20 mouse cellular contexts compared by ENCODE assay signal in the genomic region with DNA sequence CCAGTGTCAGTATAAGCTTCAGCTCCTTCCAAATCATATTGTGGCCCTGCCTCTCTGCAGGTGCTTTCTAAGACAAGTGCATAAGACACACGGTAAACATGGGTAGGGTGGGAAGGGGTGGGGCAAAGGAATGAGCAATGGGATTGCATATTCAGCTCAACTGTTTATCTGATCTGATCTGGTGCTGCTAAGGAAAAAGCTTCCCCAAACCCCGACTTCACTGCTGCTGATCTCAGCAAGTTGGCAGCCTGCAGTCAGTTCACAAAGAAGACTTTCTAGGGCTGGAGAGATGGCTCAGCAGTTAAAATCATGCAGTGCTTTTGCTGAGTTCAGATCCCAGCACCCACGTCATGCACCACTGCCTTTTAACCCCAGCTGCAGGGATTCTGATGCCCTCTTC. TPM values are rescaled to one million over a fixed set of nuclear protein-coding genes. Genes with fewer than 3 reads are reported as not detected.
DNase-seq lines count a peak whose midpoint lies in the region; ATAC-seq and TF ChIP-seq lines count a peak whose summit lies in the region.
"Had no signal": no experiment of that assay in that cellular context is flagged by ENCODE, and none has a peak within 500 bp of the region (broad histone marks: within the 10 kb centered on the region; RNA-seq: fewer than 3 reads in every experiment).

No protein-coding gene starts in this region.

- H3K9me3 ChIP-seq in forebrain, embryonic 14.5 days (replicated peaks; ENCODE audit: control insufficient read depth, low read length) = no peaks in the 10 kb centered on the region
- no peaks in the 10 kb centered on the region for H3K9me3 ChIP-seq in forebrain, embryonic 16.5 days (ENCODE audit: control insufficient read depth, low read length)
- H3K9me3 ChIP-seq in midbrain, postnatal 0 days (ENCODE audit: low read length) = no peaks in the 10 kb centered on the region
- no peaks in the 10 kb centered on the region for H3K9me3 ChIP-seq in midbrain, embryonic 15.5 days
- H3K9me3 ChIP-seq in hindbrain, postnatal 0 days (ENCODE audit: low read length) = no peaks in the 10 kb centered on the region
- H3K9me3 ChIP-seq: heart, embryonic 10.5 days; limb, embryonic 10.5 days had no signal

- TF ChIP-seq CTCF in midbrain, postnatal 0 days (IDR thresholded peaks at IDR 0.05) = peak; percentile 34
- peak; percentile 24; the same call in 1 of the 2 replicates for TF ChIP-seq CTCF in hindbrain, postnatal 0 days (IDR thresholded peaks at IDR 0.05; ENCODE audit: low read depth)
- no peak for TF ChIP-seq CTCF in left cerebral cortex, adult 2 months (IDR thresholded peaks at IDR 0.05)

- peaks cover 18% of the 10 kb centered on the region for H3K4me1 ChIP-seq in forebrain, embryonic 14.5 days (ENCODE audit: control insufficient read depth, insufficient read depth, low read length)
- peaks cover 20% of the 10 kb centered on the region for H3K4me1 ChIP-seq in forebrain, embryonic 16.5 days (replicated peaks; ENCODE audit: control insufficient read depth, insufficient read depth, low read length)
- H3K4me1 ChIP-seq in midbrain, postnatal 0 days (ENCODE audit: insufficient read depth, low read length) = peaks cover 5% of the 10 kb centered on the region; the same call in 1 of the 2 replicates
- peaks cover 16% of the 10 kb centered on the region for H3K4me1 ChIP-seq in midbrain, embryonic 15.5 days
- H3K4me1 ChIP-seq in hindbrain, postnatal 0 days (ENCODE audit: insufficient read depth, low read length) = peaks cover 14% of the 10 kb centered on the region

- H3K9ac ChIP-seq in forebrain, embryonic 14.5 days (ENCODE audit: low read length) = no peak overlapping the region
- no peak overlapping the region for H3K9ac ChIP-seq in forebrain, embryonic 16.5 days (replicated peaks; ENCODE audit: low read depth, low read length)
- H3K9ac ChIP-seq in midbrain, postnatal 0 days (replicated peaks; ENCODE audit: low read length, poor library complexity, severe bottlenecking) = no peak overlapping the region
- H3K9ac ChIP-seq in midbrain, embryonic 15.5 days = no peak overlapping the region
- H3K9ac ChIP-seq in hindbrain, postnatal 0 days (replicated peaks; ENCODE audit: low read length) = no peak overlapping the region
- H3K9ac ChIP-seq: liver, embryonic 14.5 days had no signal

- H3K4me2 ChIP-seq in forebrain, embryonic 14.5 days (ENCODE audit: low read length) = no peak overlapping the region
- no peak overlapping the region for H3K4me2 ChIP-seq in forebrain, embryonic 16.5 days (ENCODE audit: low read length)
- H3K4me2 ChIP-seq in midbrain, postnatal 0 days (ENCODE audit: low read depth, low read length, poor library complexity, severe bottlenecking) = no peak overlapping the region
- no peak overlapping the region for H3K4me2 ChIP-seq in midbrain, embryonic 15.5 days
- H3K4me2 ChIP-seq in hindbrain, postnatal 0 days (ENCODE audit: low read depth, low read length) = no peak overlapping the region

- H3K27ac ChIP-seq in forebrain, embryonic 14.5 days (ENCODE audit: low read depth, low read length) = peak overlapping the region; percentile 72; the same call in 1 of the 2 replicates
- H3K27ac ChIP-seq in forebrain, embryonic 16.5 days (ENCODE audit: low read length) = no peak overlapping the region
- H3K27ac ChIP-seq in midbrain, postnatal 0 days (ENCODE audit: low read depth, low read length) = no peak overlapping the region
- H3K27ac ChIP-seq in midbrain, embryonic 15.5 days = no peak overlapping the region
- H3K27ac ChIP-seq in hindbrain, postnatal 0 days = peak overlapping the region; percentile 67; the same call in 1 of the 2 replicates
- no peak overlapping the region for H3K27ac ChIP-seq in left cerebral cortex, adult 2 months
- H3K27ac ChIP-seq: gastrocnemius, adult 2 months; heart, embryonic 10.5 days; kidney, postnatal 0 days; limb, embryonic 10.5 days; liver, embryonic 14.5 days had no signal

- H3K4me3 ChIP-seq in forebrain, embryonic 14.5 days (ENCODE audit: low read depth, low read length) = no peak overlapping the region
- no peak overlapping the region for H3K4me3 ChIP-seq in forebrain, embryonic 16.5 days (replicated peaks; ENCODE audit: low read length)
- no peak overlapping the region for H3K4me3 ChIP-seq in midbrain, postnatal 0 days (ENCODE audit: low read depth, low read length)
- H3K4me3 ChIP-seq in midbrain, embryonic 15.5 days = no peak overlapping the region
- H3K4me3 ChIP-seq in hindbrain, postnatal 0 days (ENCODE audit: low read length) = no peak overlapping the region
- no peak overlapping the region for H3K4me3 ChIP-seq in left cerebral cortex, adult 2 months
- H3K4me3 ChIP-seq: erythroblast, embryonic 14.5 days; gastrocnemius, adult 2 months; heart, embryonic 10.5 days; limb, embryonic 10.5 days had no signal

- intact Hi-C loops in left cerebral cortex, adult 2 months (cut with DNase I) = no loop called here

- no peak for ATAC-seq in forebrain, embryonic 14.5 days
- no peak for ATAC-seq in forebrain, embryonic 16.5 days
- ATAC-seq in midbrain, postnatal 0 days (ENCODE audit: low FRiP score) = no peak
- no peak for ATAC-seq in midbrain, embryonic 15.5 days (replicated peaks)
- ATAC-seq in hindbrain, postnatal 0 days = no peak
- ATAC-seq in activated CD4-positive, CD25-positive, alpha-beta regulatory T cell, adult 4 months = no peak

- WGBS in forebrain, embryonic 14.5 days = 54% methylated on average over 3 of the region's 3 CpGs
- WGBS in forebrain, embryonic 16.5 days = 44% methylated on average over 3 of the region's 3 CpGs
- 48% methylated on average over 3 of the region's 3 CpGs for WGBS in midbrain, postnatal 0 days
- 50% methylated on average over 3 of the region's 3 CpGs for WGBS in midbrain, embryonic 15.5 days
- 43% methylated on average over 3 of the region's 3 CpGs for WGBS in hindbrain, postnatal 0 days

- no peaks in the 10 kb centered on the region for H3K27me3 ChIP-seq in forebrain, embryonic 14.5 days (replicated peaks; ENCODE audit: control insufficient read depth, insufficient read depth, low read length)
- no peaks in the 10 kb centered on the region for H3K27me3 ChIP-seq in forebrain, embryonic 16.5 days (replicated peaks; ENCODE audit: control insufficient read depth, insufficient read depth, low read length)
- no peaks in the 10 kb centered on the region for H3K27me3 ChIP-seq in midbrain, postnatal 0 days (ENCODE audit: insufficient read depth, low read length)
- no peaks in the 10 kb centered on the region for H3K27me3 ChIP-seq in midbrain, embryonic 15.5 days (replicated peaks)
- H3K27me3 ChIP-seq in hindbrain, postnatal 0 days (ENCODE audit: insufficient read depth, low read length) = no peaks in the 10 kb centered on the region

- no peaks in the 10 kb centered on the region for H3K36me3 ChIP-seq in forebrain, embryonic 14.5 days (ENCODE audit: control insufficient read depth, insufficient read depth, low read length)
- no peaks in the 10 kb centered on the region for H3K36me3 ChIP-seq in forebrain, embryonic 16.5 days (ENCODE audit: control insufficient read depth, insufficient read depth)
- H3K36me3 ChIP-seq in midbrain, postnatal 0 days (ENCODE audit: insufficient read depth, low read length) = no peaks in the 10 kb centered on the region
- H3K36me3 ChIP-seq in midbrain, embryonic 15.5 days (replicated peaks) = no peaks in the 10 kb centered on the region
- H3K36me3 ChIP-seq in hindbrain, postnatal 0 days (ENCODE audit: insufficient read depth, low read length) = no peaks in the 10 kb centered on the region
- H3K36me3 ChIP-seq: heart, embryonic 10.5 days had no signal

- DNase-seq in forebrain, embryonic 14.5 days (ENCODE audit: low spot score) = no peak
- DNase-seq in midbrain, postnatal 0 days (ENCODE audit: low spot score) = no peak
- DNase-seq in hindbrain, postnatal 0 days (ENCODE audit: low spot score) = no peak
- DNase-seq in cerebellum, postnatal 25 days = no peak
- no peak for DNase-seq in left cerebral cortex, adult 2 months (ENCODE audit: extremely low spot score in 1 of 2, low spot score in 2 of 2)
- DNase-seq: adrenal gland, adult 2 months; cerebellum, adult 9-11 months; gastrocnemius, adult 2 months; lung, postnatal 36 days; thymus, postnatal 25 days had no signal

RNA-seq across cellular contexts. Expression of a gene that starts 24.2 kb away (rescaled TPM):
- 45.6 and 51.6 TPM in 2 replicates for polyA plus RNA-seq in forebrain, embryonic 14.5 days (2014; fragmentation: Nextera tagmentation; extraction: Ambion mirVana)
- 64.7 and 65.5 TPM in 2 replicates for polyA plus RNA-seq in forebrain, embryonic 16.5 days (2015; fragmentation: Nextera tagmentation; extraction: Ambion mirVana)
- 57.0 and 74.1 TPM in 2 replicates for total RNA-seq in midbrain, postnatal 0 days (2014; rRNA removed)
- 47.5 and 48.8 TPM in 2 replicates for polyA plus RNA-seq in midbrain, postnatal 0 days (2015; fragmentation: Nextera tagmentation; extraction: Ambion mirVana)
- 49.0 and 57.0 TPM in 2 replicates for polyA plus RNA-seq in midbrain, embryonic 15.5 days (2015; fragmentation: Nextera tagmentation; extraction: Ambion mirVana)
- 66.0 and 79.5 TPM in 2 replicates for total RNA-seq in hindbrain, postnatal 0 days (2014; rRNA removed)
- 42.3 and 43.3 TPM in 2 replicates for polyA plus RNA-seq in hindbrain, postnatal 0 days (2015; fragmentation: Nextera tagmentation; extraction: Ambion mirVana)
- total RNA-seq in left cerebral cortex, adult 2 months (2021) = 10 to 100 TPM; 27.3 to 31.1 TPM
- under 1 TPM in 1 of 2 experiments, not detected in 1; 0.19 TPM for polyA plus RNA-seq in activated CD4-positive, CD25-positive, alpha-beta regulatory T cell, adult 4 months (2017; shearing (Covaris generic))
- polyA plus RNA-seq: erythroblast, embryonic 14.5 days had no signal

RNA-seq across cellular contexts. Expression of a gene that starts 39.6 kb away (rescaled TPM):
- polyA plus RNA-seq in forebrain, embryonic 14.5 days (2014; fragmentation: Nextera tagmentation; extraction: Ambion mirVana) = not detected in 2 replicates
- not detected in 2 replicates for polyA plus RNA-seq in forebrain, embryonic 16.5 days (2015; fragmentation: Nextera tagmentation; extraction: Ambion mirVana)
- not detected in 2 replicates for total RNA-seq in midbrain, postnatal 0 days (2014; rRNA removed)
- polyA plus RNA-seq in midbrain, postnatal 0 days (2015; fragmentation: Nextera tagmentation; extraction: Ambion mirVana) = not detected in 2 replicates
- polyA plus RNA-seq in midbrain, embryonic 15.5 days (2015; fragmentation: Nextera tagmentation; extraction: Ambion mirVana) = not detected in 2 replicates
- total RNA-seq in hindbrain, postnatal 0 days (2014; rRNA removed) = not detected in 2 replicates
- not detected in 2 replicates for polyA plus RNA-seq in hindbrain, postnatal 0 days (2015; fragmentation: Nextera tagmentation; extraction: Ambion mirVana)
- total RNA-seq in left cerebral cortex, adult 2 months (2021) = not detected
- not detected for polyA plus RNA-seq in activated CD4-positive, CD25-positive, alpha-beta regulatory T cell, adult 4 months (2017; shearing (Covaris generic))
- total RNA-seq: adrenal gland, adult 2 months; gastrocnemius, adult 2 months; heart, postnatal 25 days; layer of hippocampus, postnatal 14 days had no signal
- polyA plus RNA-seq: adrenal gland, adult 2 months; erythroblast, embryonic 14.5 days; heart, embryonic 10.5 days; kidney, postnatal 0 days; limb, embryonic 10.5 days; liver, embryonic 14.5 days had no signal

Comparison
In these comparisons a context has a peak if more than half of its experiments do, and no peak if none do; other contexts are left out.
1. H3K27ac ChIP-seq: peak in forebrain, embryonic 14.5 days (single experiment) and hindbrain, postnatal 0 days (single experiment); none in forebrain, embryonic 16.5 days (single experiment), midbrain, postnatal 0 days (single experiment), midbrain, embryonic 15.5 days (single experiment) and left cerebral cortex, adult 2 months (single experiment).
2. RNA of a gene that starts 24.2 kb away (polyA plus RNA-seq): 64.7 to 65.5 TPM in forebrain, embryonic 16.5 days, 49.0 to 57.0 TPM in midbrain, embryonic 15.5 days, 47.5 to 48.8 TPM in midbrain, postnatal 0 days, 45.6 to 51.6 TPM in forebrain, embryonic 14.5 days and 42.3 to 43.3 TPM in hindbrain, postnatal 0 days; 0.19 TPM in activated CD4-positive, CD25-positive, alpha-beta regulatory T cell, adult 4 months; every median in the first group is over 10 times any median in the second.